Mouse (Mus musculus): ENCODE results near the gene Slc2a6. TPM values are rescaled to one million over a fixed set of nuclear protein-coding genes. Genes with fewer than 3 reads are reported as not detected.

The Slc2a6 gene
- 10 to 100 TPM; 78.7 to 96.5 TPM for total RNA-seq (2023)

GRCm38 (mm10) chr2:27027618-27028436 is at the start of gene Slc2a6:
Gene Slc2a6, minus strand, starts transcription at chr2:27027998.

GRCm38 (mm10) chr2:27071978-27072377 is 44.2 kb upstream of the Slc2a6 start, which contains the start of gene Mymk:
Gene Mymk, minus strand, starts transcription at chr2:27072179.

GRCm38 (mm10) chr2:27009714-27010244 is 18.0 kb downstream of the Slc2a6 start, which contains the start of gene Cacfd1:
Gene Cacfd1, plus strand, starts transcription at chr2:27009926.

GRCm38 (mm10) chr2:26973116-26973515 is 54.7 kb downstream of the Slc2a6 start, which contains the start of gene Adamts13:
Gene Adamts13, plus strand, starts transcription at chr2:26973416.

Other genes with a start within 250 kb of the Slc2a6 start
- not detected for gene Abo, start 163.0 kb downstream of the Slc2a6 start, total RNA-seq (2023)
- 10 to 100 TPM; 15.8 to 19.1 TPM for gene Surf6, start 125.1 kb downstream of the Slc2a6 start, total RNA-seq (2023)
- gene Med22, start 117.3 kb downstream of the Slc2a6 start, total RNA-seq (2023): 10 to 100 TPM; 22.3 to 25.3 TPM
- gene Rpl7a, start 117.2 kb downstream of the Slc2a6 start, total RNA-seq (2023): 100 to 1,000 TPM; 351 to 391 TPM
- 10 to 100 TPM; 12.3 to 15.2 TPM for gene Surf2, start 111.6 kb downstream of the Slc2a6 start, total RNA-seq (2023)
- gene Surf1, start 111.5 kb downstream of the Slc2a6 start, total RNA-seq (2023): 10 to 100 TPM; 44.7 to 49.2 TPM
- gene Surf4, start 94.1 kb downstream of the Slc2a6 start, total RNA-seq (2023): 100 to 1,000 TPM in 1 of 2 experiments, 10 to 100 TPM in 1; 93.0 to 109 TPM
- not detected for gene Stkld1, start 94.0 kb downstream of the Slc2a6 start, total RNA-seq (2023)
- 10 to 100 TPM; 23.1 to 23.8 TPM for gene Rexo4, start 63.6 kb downstream of the Slc2a6 start, total RNA-seq (2023)
- gene Adamts13, start 54.6 kb downstream of the Slc2a6 start, total RNA-seq (2023): not detected
- 10 to 100 TPM in 1 of 2 experiments, 1 to 10 TPM in 1; 9.1 to 15.3 TPM for gene Cacfd1, start 18.1 kb downstream of the Slc2a6 start, total RNA-seq (2023)
- not detected for gene Mymk, start 44.2 kb upstream of the Slc2a6 start, total RNA-seq (2023)
- not detected for gene Adamtsl2, start 51.4 kb upstream of the Slc2a6 start, total RNA-seq (2023)
- gene Fam163b, start 114.5 kb upstream of the Slc2a6 start, total RNA-seq (2023): not detected
- not detected for gene Dbh, start 137.2 kb upstream of the Slc2a6 start, total RNA-seq (2023)
- under 1 TPM in 1 of 2 experiments, not detected in 1; 0.18 TPM for gene Sardh, start 220.3 kb upstream of the Slc2a6 start, total RNA-seq (2023)

Data from neutrophil, adult 59 days (primary cell).